14 mouse cellular contexts compared by ENCODE assay signal in the genomic region with DNA sequence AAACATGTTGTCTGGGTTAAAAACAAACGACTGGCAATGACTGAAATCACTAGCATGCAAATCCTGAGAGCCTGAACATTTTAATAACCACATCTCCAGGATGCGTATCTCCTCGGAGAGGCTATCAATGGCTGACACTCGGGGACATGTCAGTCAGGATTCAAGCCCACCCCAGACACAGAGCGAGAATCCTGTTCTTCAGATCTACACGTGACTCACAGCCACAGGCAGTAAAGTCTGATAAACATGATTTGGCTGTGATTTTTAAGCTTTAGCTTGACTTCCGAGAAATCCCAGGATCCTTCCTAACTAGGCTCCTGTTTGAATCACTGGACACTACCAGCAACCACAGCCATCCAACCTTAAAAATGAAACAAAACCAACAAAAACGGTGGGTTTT. TPM values are rescaled to one million over a fixed set of nuclear protein-coding genes. Genes with fewer than 3 reads are reported as not detected.
DNase-seq lines count a peak whose midpoint lies in the region; ATAC-seq and TF ChIP-seq lines count a peak whose summit lies in the region.
"Had no signal": no experiment of that assay in that cellular context is flagged by ENCODE, and none has a peak within 500 bp of the region (broad histone marks: within the 10 kb centered on the region; RNA-seq: fewer than 3 reads in every experiment).

No protein-coding gene starts in this region.

- H3K4me3 ChIP-seq in hindbrain, embryonic 13.5 days, result no peak overlapping the region
- no peak overlapping the region for H3K4me3 ChIP-seq in hindbrain, embryonic 11.5 days (ENCODE audit: low read depth, low read length)
- no peak overlapping the region for H3K4me3 ChIP-seq in hindbrain, embryonic 14.5 days (replicated peaks; ENCODE audit: low read length)
- H3K4me3 ChIP-seq in myocyte, result no peak overlapping the region
- H3K4me3 ChIP-seq: embryonic facial prominence, embryonic 12.5 days; liver, embryonic 13.5 days had no signal

- H3ac ChIP-seq in myocyte (ENCODE audit: control insufficient read depth, insufficient read length), result no peak overlapping the region

- no peaks in the 10 kb centered on the region for H3K36me3 ChIP-seq in hindbrain, embryonic 13.5 days
- no peaks in the 10 kb centered on the region for H3K36me3 ChIP-seq in hindbrain, embryonic 11.5 days (ENCODE audit: control insufficient read depth, insufficient read depth, low read length)
- H3K36me3 ChIP-seq in hindbrain, embryonic 14.5 days (replicated peaks; ENCODE audit: control insufficient read depth, insufficient read depth), result no peaks in the 10 kb centered on the region
- H3K36me3 ChIP-seq in myocyte (ENCODE audit: control insufficient read depth, insufficient read depth), result no peaks in the 10 kb centered on the region
- H3K36me3 ChIP-seq: embryonic facial prominence, embryonic 12.5 days; liver, embryonic 13.5 days had no signal

- H3K27ac ChIP-seq in hindbrain, embryonic 13.5 days, result no peak overlapping the region
- no peak overlapping the region for H3K27ac ChIP-seq in hindbrain, embryonic 11.5 days (ENCODE audit: low read depth, low read length)
- H3K27ac ChIP-seq in hindbrain, embryonic 14.5 days, result no peak overlapping the region
- H3K27ac ChIP-seq: embryonic facial prominence, embryonic 12.5 days; liver, embryonic 13.5 days; macrophage had no signal

- H3K9ac ChIP-seq in hindbrain, embryonic 13.5 days, result no peak overlapping the region
- H3K9ac ChIP-seq in hindbrain, embryonic 11.5 days (ENCODE audit: low read depth, low read length), result no peak overlapping the region
- H3K9ac ChIP-seq in hindbrain, embryonic 14.5 days, result no peak overlapping the region
- H3K9ac ChIP-seq: embryonic facial prominence, embryonic 12.5 days; liver, embryonic 13.5 days had no signal

- no peaks in the 10 kb centered on the region for H3K27me3 ChIP-seq in hindbrain, embryonic 13.5 days
- H3K27me3 ChIP-seq in hindbrain, embryonic 11.5 days (ENCODE audit: control insufficient read depth, insufficient read depth, low read length), result no peaks in the 10 kb centered on the region
- no peaks in the 10 kb centered on the region for H3K27me3 ChIP-seq in hindbrain, embryonic 14.5 days (ENCODE audit: control insufficient read depth, insufficient read depth, low read length)
- no peaks in the 10 kb centered on the region for H3K27me3 ChIP-seq in myocyte (ENCODE audit: control insufficient read depth, insufficient read depth, insufficient read length)
- H3K27me3 ChIP-seq: embryonic facial prominence, embryonic 12.5 days; liver, embryonic 13.5 days had no signal

- DNase-seq in frontal cortex, postnatal 36 days (ENCODE audit: low spot score in 2 of 2), result no peak
- no peak for DNase-seq in hindbrain, embryonic 11.5 days (ENCODE audit: low spot score)
- DNase-seq in hindbrain, embryonic 14.5 days (ENCODE audit: low spot score), result no peak
- DNase-seq in urinary bladder, postnatal 4 days (ENCODE audit: low spot score in 2 of 2), result no peak
- DNase-seq in layer of hippocampus, postnatal 25 days (ENCODE audit: extremely low spot score in 1 of 2, low spot score in 1 of 2), result no peak
- DNase-seq: cerebellum, postnatal 10 days; liver, embryonic 13.5 days had no signal

- ATAC-seq in frontal cortex, adult (ENCODE audit: low TSS enrichment), result peak; percentile 34; the same call in 1 of the 2 replicates
- no peak for ATAC-seq in hindbrain, embryonic 13.5 days (ENCODE audit: low FRiP score)
- ATAC-seq in hindbrain, embryonic 11.5 days (ENCODE audit: low FRiP score), result no peak; the same call in 1 of the 2 replicates
- ATAC-seq in hindbrain, embryonic 14.5 days (ENCODE audit: low FRiP score), result no peak
- ATAC-seq: activated CD4-positive, CD25-positive, alpha-beta regulatory T cell, adult 4 months had no signal

- H3K4me2 ChIP-seq in hindbrain, embryonic 13.5 days, result peak overlapping the region; percentile 27
- H3K4me2 ChIP-seq in hindbrain, embryonic 11.5 days (replicated peaks; ENCODE audit: low read depth, low read length), result no peak overlapping the region
- H3K4me2 ChIP-seq in hindbrain, embryonic 14.5 days (replicated peaks), result peak overlapping the region; percentile 2; the same call in 1 of the 2 replicates
- H3K4me2 ChIP-seq in myocyte (ENCODE audit: low read depth), result peak overlapping the region; percentile 41
- H3K4me2 ChIP-seq: embryonic facial prominence, embryonic 12.5 days; liver, embryonic 13.5 days had no signal

- H3K4me1 ChIP-seq in hindbrain, embryonic 13.5 days (replicated peaks), result peaks cover 56% of the 10 kb centered on the region
- 0 out of 2 replicates have a peak, but pooled peaks cover 5% of the 10 kb centered on the region for H3K4me1 ChIP-seq in hindbrain, embryonic 11.5 days (replicated peaks; ENCODE audit: control insufficient read depth, insufficient read depth, low read length)
- H3K4me1 ChIP-seq in hindbrain, embryonic 14.5 days (replicated peaks; ENCODE audit: control insufficient read depth, insufficient read depth, low read length), result peaks cover 46% of the 10 kb centered on the region
- H3K4me1 ChIP-seq: liver, embryonic 13.5 days had no signal

- peaks cover 64% of the 10 kb centered on the region for H3K79me2 ChIP-seq in myocyte (ENCODE audit: control insufficient read depth, insufficient read depth)

- no peaks in the 10 kb centered on the region for H3K9me3 ChIP-seq in hindbrain, embryonic 13.5 days
- no peaks in the 10 kb centered on the region for H3K9me3 ChIP-seq in hindbrain, embryonic 11.5 days (ENCODE audit: control insufficient read depth, low read length)
- no peaks in the 10 kb centered on the region for H3K9me3 ChIP-seq in hindbrain, embryonic 14.5 days (ENCODE audit: control insufficient read depth, low read length)
- H3K9me3 ChIP-seq: embryonic facial prominence, embryonic 12.5 days; liver, embryonic 13.5 days had no signal

- whole genome bisulfite sequencing in hindbrain, embryonic 13.5 days, result 21% methylated on average over 8 of the region's 8 CpGs
- 47% methylated on average over 8 of the region's 8 CpGs for WGBS in hindbrain, embryonic 11.5 days
- WGBS in hindbrain, embryonic 14.5 days, result 26% methylated on average over 8 of the region's 8 CpGs

- no peak for TF ChIP-seq POLR2A in myocyte (IDR thresholded peaks at IDR 0.05; ENCODE audit: insufficient read length, low read depth)

TF ChIP-seq in myocyte, 11 proteins besides CTCF, POLR2A, EP300 and RAD21:
- no peak for TF ChIP-seq REST (IDR thresholded peaks at IDR 0.05; ENCODE audit: insufficient read depth, insufficient read length)
- TF ChIP-seq TCF12 (IDR thresholded peaks at IDR 0.05; ENCODE audit: insufficient read depth, poor library complexity, severe bottlenecking), result no peak
- no peak for TF ChIP-seq SRF (IDR thresholded peaks at IDR 0.05; ENCODE audit: control insufficient read depth, insufficient read length, low read depth)
- no peak for TF ChIP-seq MAX (IDR thresholded peaks at IDR 0.05; ENCODE audit: low read depth)
TF ChIP-seq in myocyte: peak in this region for 0.

RNA-seq across cellular contexts. Expression of a gene that starts 44.8 kb away (rescaled TPM):
- polyA plus RNA-seq in hindbrain, embryonic 13.5 days (2015; fragmentation: Nextera tagmentation; extraction: Ambion mirVana), result 109 and 116 TPM in 2 replicates
- polyA plus RNA-seq in hindbrain, embryonic 11.5 days (2014; fragmentation: Nextera tagmentation; extraction: Ambion mirVana), result 77.5 and 80.7 TPM in 2 replicates
- polyA plus RNA-seq in hindbrain, embryonic 14.5 days (2014; fragmentation: Nextera tagmentation; extraction: Ambion mirVana), result 166 and 171 TPM in 2 replicates
- 11.7 TPM for polyA plus RNA-seq in myocyte (2012; fragmentation: generic; extraction: Trizol)
- total RNA-seq in layer of hippocampus, postnatal 25 days (2021), result 10 to 100 TPM; 60.1 to 70.2 TPM
- total RNA-seq: MEL had no signal
